Mouse (Mus musculus) cerebellum, adult 2 months (tissue): ENCODE measurements around the gene Aoc3. TPM values are rescaled to one million over a fixed set of nuclear protein-coding genes. Genes with fewer than 3 reads are reported as not detected.
"Not testable (repeated sequence)": the region's sequence is repeated elsewhere in the genome, so short reads cannot be mapped to it uniquely, and the experiment has no call there.

Experiments used
- DNase-seq, 2 experiments: peaks; one replicate each; pipeline ENCODE4 v3.0.0; 2021
- H3K27ac ChIP-seq: fragments of 200-500 bp; 2 replicates; pipeline ENCODE4 v1.5.1; 2012; ENCODE audit warnings: low read length, control low read depth, inconsistent platforms; ENCODE audit not compliant: insufficient read depth
- H3K27me3 ChIP-seq: fragments of 200-500 bp; 2 replicates; pipeline ENCODE4 v1.6.1; 2012; ENCODE audit warnings: inconsistent platforms, mild to moderate bottlenecking, low read length, moderate library complexity; ENCODE audit not compliant: control insufficient read depth, insufficient read depth
- H3K4me1 ChIP-seq: fragments of 200-500 bp; 2 replicates; pipeline ENCODE4 v1.6.1; 2011; ENCODE audit warnings: low read length; ENCODE audit not compliant: control insufficient read depth, insufficient read depth
- H3K4me3 ChIP-seq: fragments of 200-500 bp; replicated peaks from 2 replicates; pipeline ENCODE3; 2011; ENCODE audit warnings: mild to moderate bottlenecking, low read depth, low read length, control low read depth; ENCODE audit not compliant: insufficient read depth
- CTCF ChIP-seq: fragments of 200-500 bp; IDR thresholded peaks from 2 replicates; pipeline ENCODE4 v1.5.1; 2011; ENCODE audit warnings: low read depth, mild to moderate bottlenecking, control low read depth, low read length, moderate library complexity, borderline replicate concordance; ENCODE audit not compliant: insufficient read depth
- POLR2A ChIP-seq: fragments of 200-500 bp; IDR thresholded peaks from 2 replicates; pipeline ENCODE4 v1.6.1; 2011; ENCODE audit warnings: low read length, control low read depth, borderline replicate concordance; ENCODE audit not compliant: insufficient read depth
- WGBS: fragments of 180-500 bp; shearing (Covaris S2); methylation state at CpG from one replicate; pipeline ENCODE4 v1.1.7; 2018; 5-methylcytosine and 5-hydroxymethylcytosine counted together
- polyA plus RNA-seq: library from polyadenylated mRNA; depleted of rRNA; stranded (reverse); fragments of >200 nt; gene quantifications from 2 replicates; pipeline ENCODE4 v1.2.3, GENCODE M21; 2012

The Aoc3 gene
- polyA plus RNA-seq, 1 experiment, result 0.75 TPM

DNA sequence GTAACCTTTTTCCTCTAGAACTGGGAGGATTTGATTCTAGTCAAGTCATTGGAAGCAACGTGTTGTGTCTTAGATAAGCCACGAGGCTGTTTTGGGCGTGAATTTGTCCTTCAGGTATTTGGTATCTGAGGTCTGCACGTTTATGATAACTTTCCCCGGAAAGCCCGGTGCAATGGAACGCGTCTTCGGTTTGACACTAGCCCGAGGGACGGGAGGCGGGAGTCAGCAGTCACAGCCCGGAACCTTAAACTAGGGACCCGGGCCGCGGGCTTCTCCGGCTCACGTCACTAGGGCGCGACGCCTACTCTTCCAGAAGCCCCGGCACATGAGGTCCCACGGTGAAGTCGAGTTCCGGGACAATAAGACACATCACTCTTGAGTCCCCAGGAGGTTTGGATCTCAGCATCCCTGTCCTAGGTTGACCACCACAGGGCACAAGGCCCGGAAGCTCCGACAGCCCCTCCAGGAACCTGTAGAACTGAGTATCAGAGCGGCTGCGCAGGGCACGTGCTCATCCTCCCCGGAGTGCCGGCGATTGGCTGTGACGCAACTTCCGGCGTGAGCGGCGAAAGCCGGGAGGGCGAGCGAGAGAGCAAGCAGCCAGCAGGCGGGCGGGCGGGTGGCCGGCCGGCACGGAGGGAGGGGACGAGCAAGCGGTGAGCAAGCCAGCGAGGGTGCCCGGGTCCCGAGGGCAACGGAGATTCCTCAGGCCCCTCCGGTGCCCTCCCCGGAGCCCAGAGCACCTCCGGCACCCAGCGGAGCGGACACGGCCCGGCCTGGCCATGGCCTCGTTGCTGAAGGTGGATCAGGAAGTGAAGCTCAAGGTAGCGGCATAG, 14.5 kb upstream of the Aoc3 start, which contains the start of gene Psme3:
Gene Psme3, plus strand, starts transcription at position 549 of the 836 bp plus-strand sequence.
- no peak for TF ChIP-seq CTCF
- peak; percentile 74 for TF ChIP-seq POLR2A
- whole genome bisulfite sequencing, result under 1% methylated on average over 62 of the region's 62 CpGs
- Histone ChIP-seq H3K27me3 (no peaks in the 10 kb centered on the region), H3K4me1 (no peaks in the 10 kb centered on the region), H3K27ac (peak within 1 kb of the TSS; percentile 61; the same call in 1 of the 2 replicates), H3K4me3 (peak within 1 kb of the TSS; percentile 91)
- DNase-seq, result peak; percentile 94 to 96

DNA sequence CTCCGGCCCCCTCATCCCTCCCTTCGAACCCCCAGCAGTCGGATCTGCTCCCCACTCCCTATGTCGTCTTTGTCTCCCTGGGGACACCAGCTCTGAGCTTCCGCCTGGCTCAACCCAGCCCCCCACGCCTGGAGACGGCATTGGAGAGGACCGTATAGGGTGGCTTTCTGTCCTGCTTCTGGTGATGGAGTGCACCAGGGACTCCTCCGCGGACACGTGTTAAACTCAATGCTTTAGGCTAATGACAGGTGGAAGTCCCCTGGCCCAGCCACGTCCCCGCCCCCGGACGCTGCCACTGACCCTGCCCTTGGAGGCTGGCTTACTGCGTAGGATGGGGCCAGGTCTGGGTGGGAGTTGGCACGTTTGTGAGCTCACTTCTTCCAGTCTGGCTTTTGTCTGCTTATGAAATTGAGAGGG, 13.9 kb upstream of the Aoc3 start:
- no peak for DNase-seq
- TF ChIP-seq CTCF, result no peak
- TF ChIP-seq POLR2A, result no peak
- Histone ChIP-seq H3K27ac (0 out of 2 replicates have a peak overlapping the region, but pooled peaks have one; percentile 15), H3K27me3 (no peaks in the 10 kb centered on the region), H3K4me3 (peak overlapping the region; percentile 91), H3K4me1 (no peaks in the 10 kb centered on the region)
- 1% methylated on average over 17 of the region's 17 CpGs for WGBS

DNA sequence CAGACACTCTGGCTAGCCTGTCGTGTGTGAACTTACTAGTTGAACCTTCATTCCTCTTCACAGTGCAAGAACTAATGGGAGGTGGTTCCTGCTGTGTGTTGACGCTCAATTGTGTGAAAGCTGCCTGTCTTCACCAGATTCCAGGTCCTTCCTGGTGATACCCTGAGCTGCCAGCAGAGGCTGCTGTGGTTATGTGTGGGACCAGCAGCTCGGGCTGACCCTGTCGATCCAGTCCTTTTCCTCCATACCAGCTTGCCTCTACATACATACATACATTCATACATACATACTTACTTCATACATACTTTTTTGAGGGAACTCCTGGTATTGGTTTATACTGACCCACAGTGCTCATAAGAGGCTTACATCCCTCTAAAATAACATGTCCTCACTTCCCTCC, 6.8 kb upstream of the Aoc3 start:
- Histone ChIP-seq H3K4me1 (no peaks in the 10 kb centered on the region), H3K4me3 (no peak overlapping the region), H3K27me3 (no peaks in the 10 kb centered on the region), H3K27ac (no peak overlapping the region)
- 3% methylated on average over 4 of the region's 4 CpGs for WGBS
- TF ChIP-seq POLR2A (no peak), CTCF (peak; percentile 96)
- DNase-seq, result peak; percentile 57 to 66

DNA sequence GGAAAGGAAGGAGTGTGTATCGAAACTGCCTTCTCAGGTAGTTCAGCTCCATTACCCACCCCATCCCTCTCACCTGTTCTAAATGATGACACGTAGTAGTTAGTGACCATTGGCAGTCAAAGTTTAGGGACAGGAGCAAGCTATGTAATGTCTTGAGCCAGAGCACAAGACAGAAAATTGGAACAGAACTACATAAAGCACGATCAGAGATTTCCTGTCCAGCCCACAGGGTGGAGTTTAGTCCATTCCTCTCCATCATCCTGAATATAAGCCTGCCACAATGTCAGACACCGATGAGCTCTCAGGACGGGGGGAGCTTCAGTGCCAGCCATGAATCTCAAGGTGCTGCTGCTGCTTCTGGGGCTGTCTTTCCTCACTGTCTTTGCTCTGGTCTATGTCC, 5.6 kb upstream of the Aoc3 start, which contains the start of gene Aoc2:
Gene Aoc2, plus strand, starts transcription at position 301 of the 400 bp plus-strand sequence.
- TF ChIP-seq POLR2A, result no peak
- 89% methylated on average over 5 of the region's 5 CpGs for WGBS
- no peaks in the 10 kb centered on the region for H3K4me1 ChIP-seq

DNA sequence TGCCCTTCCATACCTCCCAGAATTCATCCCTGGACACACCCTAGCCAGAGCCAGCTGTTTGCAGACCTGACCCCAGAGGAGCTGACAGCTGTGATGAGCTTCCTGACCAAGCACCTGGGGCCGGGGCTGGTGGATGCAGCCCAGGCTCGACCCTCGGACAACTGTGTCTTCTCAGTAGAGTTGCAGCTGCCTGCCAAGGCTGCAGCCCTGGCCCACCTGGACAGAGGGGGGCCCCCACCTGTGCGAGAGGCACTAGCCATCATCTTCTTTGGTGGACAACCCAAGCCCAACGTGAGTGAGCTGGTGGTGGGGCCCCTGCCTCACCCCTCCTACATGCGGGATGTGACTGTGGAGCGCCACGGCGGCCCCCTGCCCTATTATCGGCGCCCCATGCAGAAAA, 5.2 kb upstream of the Aoc3 start:
- not testable (repeated sequence) for DNase-seq, H3K27me3 ChIP-seq, H3K4me3 ChIP-seq, H3K4me1 ChIP-seq, H3K27ac ChIP-seq
- whole genome bisulfite sequencing, result 87% methylated on average over 11 of the region's 11 CpGs

More for the DNA sequence above, 5.6 kb upstream of the Aoc3 start, which contains the start of gene Aoc2:
- Histone ChIP-seq H3K27me3 (no peaks in the 10 kb centered on the region), H3K4me3 (no peak within 1 kb of the TSS), H3K27ac (no peak within 1 kb of the TSS)
- no peak for DNase-seq

DNA sequence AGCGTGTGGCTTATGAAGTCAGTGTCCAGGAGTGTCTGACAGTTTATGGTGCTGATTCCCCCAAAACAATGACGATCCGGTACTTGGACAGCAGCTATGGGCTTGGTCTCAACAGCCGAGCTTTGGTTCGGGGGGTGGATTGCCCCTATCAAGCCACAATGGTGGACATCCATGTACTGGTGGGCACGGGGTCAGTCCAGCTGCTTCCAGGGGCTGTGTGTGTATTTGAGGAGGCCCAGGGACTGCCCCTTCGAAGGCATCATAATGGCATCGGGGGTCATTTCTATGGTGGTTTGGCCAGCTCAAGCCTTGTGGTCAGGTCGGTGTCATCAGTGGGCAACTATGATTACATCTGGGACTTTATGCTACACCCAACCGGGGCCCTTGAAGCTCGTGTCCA, 4.3 kb upstream of the Aoc3 start:
- H3K4me1 ChIP-seq, result no peaks in the 10 kb centered on the region
- H3K27ac ChIP-seq, result no peak overlapping the region
- no peaks in the 10 kb centered on the region for H3K27me3 ChIP-seq
- no peak overlapping the region for H3K4me3 ChIP-seq
- DNase-seq, result no peak
- TF ChIP-seq CTCF (no peak), POLR2A (no peak)
- WGBS, result 86% methylated on average over 11 of the region's 11 CpGs

DNA sequence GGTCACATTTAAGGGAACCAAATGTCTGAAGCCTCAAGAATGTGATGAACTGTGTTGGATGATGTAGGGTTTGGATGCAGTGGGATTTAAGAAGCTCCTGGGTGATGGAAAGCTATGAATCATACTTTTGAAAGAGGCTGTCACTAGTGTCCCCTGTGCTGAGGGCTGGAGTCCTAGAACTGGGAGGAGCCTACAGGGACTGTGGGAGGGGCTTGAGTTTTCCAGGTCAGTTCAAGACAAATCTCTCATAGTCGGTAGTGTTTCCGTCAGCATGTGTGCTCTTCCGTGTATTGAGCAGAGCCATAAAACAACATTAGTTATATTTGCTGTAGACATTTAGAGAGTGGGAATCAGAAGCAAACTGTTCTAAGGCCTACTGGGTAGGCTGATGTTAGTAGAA, 3.1 kb upstream of the Aoc3 start:
- Histone ChIP-seq H3K27ac (no peak overlapping the region), H3K4me1 (no peaks in the 10 kb centered on the region), H3K4me3 (no peak overlapping the region), H3K27me3 (no peaks in the 10 kb centered on the region)
- no peak for DNase-seq
- TF ChIP-seq POLR2A (no peak), CTCF (no peak)
- WGBS, result 58% methylated on average over 3 of the region's 3 CpGs

DNA sequence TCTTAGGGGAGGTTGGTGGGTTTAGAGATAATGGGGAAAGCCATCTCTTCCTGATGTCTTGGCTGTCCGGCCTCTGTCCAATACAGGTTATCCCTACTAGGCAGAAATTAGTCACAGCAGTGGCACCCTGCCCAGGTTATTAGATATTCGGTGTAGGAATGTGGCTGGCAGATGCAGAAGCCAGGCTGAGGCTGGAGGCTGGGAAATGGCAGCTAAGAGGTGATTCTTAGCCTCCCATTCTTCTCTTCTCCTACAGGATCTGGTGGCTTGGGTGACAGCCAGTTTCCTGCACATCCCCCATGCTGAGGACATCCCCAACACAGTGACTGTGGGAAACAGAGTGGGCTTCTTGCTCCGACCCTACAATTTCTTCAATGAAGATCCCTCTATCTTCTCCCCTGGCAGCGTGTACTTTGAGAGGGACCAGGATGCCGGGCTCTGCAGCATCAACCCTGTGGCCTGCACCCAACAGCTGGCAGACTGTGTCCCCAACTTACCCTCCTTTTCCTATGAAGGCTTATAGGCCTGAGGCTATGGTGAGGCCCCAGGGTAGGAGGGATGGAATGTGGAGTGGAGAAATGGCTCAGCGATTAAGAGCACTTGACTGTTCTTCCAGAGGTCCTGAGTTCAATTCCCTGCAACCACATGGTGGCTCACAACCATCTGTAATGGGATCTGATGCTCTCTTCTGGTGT, 1.3 kb upstream of the Aoc3 start:
- Histone ChIP-seq H3K27me3 (no peaks in the 10 kb centered on the region), H3K4me3 (no peak overlapping the region), H3K27ac (no peak overlapping the region), H3K4me1 (no peaks in the 10 kb centered on the region)
- peak in 1 of 2 experiments; percentile 25 for DNase-seq
- 43% methylated on average over 6 of the region's 6 CpGs for WGBS
- TF ChIP-seq POLR2A, result no peak
- TF ChIP-seq CTCF, result no peak

DNA sequence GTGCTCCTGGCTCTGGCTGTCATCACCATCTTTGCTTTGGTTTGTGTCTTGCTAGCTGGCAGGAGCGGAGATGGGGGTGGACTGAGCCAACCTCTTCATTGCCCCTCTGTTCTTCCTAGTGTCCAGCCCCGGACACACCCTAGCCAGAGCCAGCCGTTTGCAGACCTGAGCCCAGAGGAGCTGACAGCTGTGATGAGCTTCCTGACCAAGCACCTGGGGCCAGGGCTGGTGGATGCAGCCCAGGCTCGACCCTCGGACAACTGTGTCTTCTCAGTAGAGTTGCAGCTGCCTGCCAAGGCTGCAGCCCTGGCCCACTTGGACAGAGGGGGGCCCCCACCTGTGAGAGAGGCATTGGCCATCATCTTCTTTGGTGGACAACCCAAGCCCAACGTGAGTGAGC, 556 bp downstream of the Aoc3 start:
- H3K4me3 ChIP-seq, H3K27ac ChIP-seq, H3K27me3 ChIP-seq, DNase-seq, H3K4me1 ChIP-seq: not testable (repeated sequence)
- 26% methylated on average over 6 of the region's 6 CpGs for WGBS
